Mouse (Mus musculus): Measurements from ENCODE around the gene Sgk1. TPM values are rescaled to one million over a fixed set of nuclear protein-coding genes. Genes with fewer than 3 reads are reported as not detected.
"Not testable (repeated sequence)": the region's sequence is repeated elsewhere in the genome, so short reads cannot be mapped to it uniquely, and the experiment has no call there.

The Sgk1 gene
- polyA plus RNA-seq, 1 experiment from 2014 or later = 150 TPM

DNA sequence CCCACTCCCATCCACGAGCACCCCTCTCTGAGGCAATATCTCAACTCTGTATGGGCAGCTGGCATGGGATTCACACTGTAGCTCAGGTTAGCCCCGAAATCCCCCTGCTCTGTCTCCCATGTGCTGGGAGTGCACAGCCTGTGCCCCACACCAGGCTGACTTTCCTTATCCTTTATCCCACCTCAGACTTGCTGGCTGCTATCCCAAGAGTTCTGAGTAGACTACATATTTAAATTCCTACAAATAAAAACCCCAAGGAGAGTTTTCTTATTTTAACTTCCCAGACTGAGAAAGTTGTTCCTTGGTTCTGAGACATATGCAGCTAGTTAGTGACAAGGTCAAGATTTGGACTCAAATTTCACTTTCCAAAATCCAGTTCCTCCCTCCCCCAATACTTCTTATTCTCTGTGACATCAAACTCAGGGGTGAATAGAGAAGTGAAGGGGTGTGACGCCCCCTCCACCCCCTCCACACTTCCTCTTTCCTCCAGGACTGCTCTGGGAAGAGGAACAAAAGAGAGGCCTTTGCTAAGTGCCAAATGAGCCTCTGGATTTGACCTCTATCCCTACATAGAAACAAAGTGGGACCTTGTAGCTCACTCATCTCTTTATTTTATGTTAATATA is 7.3 kb downstream of the Sgk1 start:
- no peak overlapping the region for H3K9ac ChIP-seq (ENCODE audit: low read depth, low read length)
- H3K4me2 ChIP-seq (ENCODE audit: low read length) = no peak overlapping the region
- 63% methylated on average over 3 of the region's 3 CpGs for WGBS
- ATAC-seq (replicated peaks; ENCODE audit: low FRiP score, low read depth) (no peak), DNase-seq (ENCODE audit: low spot score) (no peak)
- no peak overlapping the region for H3K27ac ChIP-seq
- H3K4me3 ChIP-seq (replicated peaks; ENCODE audit: low read depth, low read length) = no peak overlapping the region
- no peaks in the 10 kb centered on the region for H3K36me3 ChIP-seq (ENCODE audit: insufficient read depth, low read length)
- no peaks in the 10 kb centered on the region for H3K9me3 ChIP-seq (replicated peaks; ENCODE audit: low read length)
- H3K4me1 ChIP-seq (replicated peaks; ENCODE audit: insufficient read depth, low read length) = no peaks in the 10 kb centered on the region
- TF ChIP-seq CTCF (IDR thresholded peaks at IDR 0.05; ENCODE audit: low read depth) = no peak
- H3K27me3 ChIP-seq (ENCODE audit: insufficient read depth, low read length) = no peaks in the 10 kb centered on the region

GRCm38 (mm10) chr10:21890293-21890692 is 8.3 kb downstream of the Sgk1 start:
- DNase-seq (ENCODE audit: low spot score) = no peak
- H3K4me3 ChIP-seq (replicated peaks; ENCODE audit: low read depth, low read length) = no peak overlapping the region
- no peaks in the 10 kb centered on the region for H3K9me3 ChIP-seq (replicated peaks; ENCODE audit: low read length)
- WGBS = 85% methylated on average over 4 of the region's 4 CpGs
- H3K9ac ChIP-seq (ENCODE audit: low read depth, low read length) = no peak overlapping the region
- no peaks in the 10 kb centered on the region for H3K4me1 ChIP-seq (replicated peaks; ENCODE audit: insufficient read depth, low read length)
- H3K27ac ChIP-seq = no peak overlapping the region
- no peak for TF ChIP-seq CTCF (IDR thresholded peaks at IDR 0.05; ENCODE audit: low read depth)
- no peaks in the 10 kb centered on the region for H3K27me3 ChIP-seq (ENCODE audit: insufficient read depth, low read length)
- ATAC-seq (replicated peaks; ENCODE audit: low FRiP score, low read depth) = no peak
- H3K36me3 ChIP-seq (ENCODE audit: insufficient read depth, low read length) = no peaks in the 10 kb centered on the region
- no peak overlapping the region for H3K4me2 ChIP-seq (ENCODE audit: low read length)

DNA sequence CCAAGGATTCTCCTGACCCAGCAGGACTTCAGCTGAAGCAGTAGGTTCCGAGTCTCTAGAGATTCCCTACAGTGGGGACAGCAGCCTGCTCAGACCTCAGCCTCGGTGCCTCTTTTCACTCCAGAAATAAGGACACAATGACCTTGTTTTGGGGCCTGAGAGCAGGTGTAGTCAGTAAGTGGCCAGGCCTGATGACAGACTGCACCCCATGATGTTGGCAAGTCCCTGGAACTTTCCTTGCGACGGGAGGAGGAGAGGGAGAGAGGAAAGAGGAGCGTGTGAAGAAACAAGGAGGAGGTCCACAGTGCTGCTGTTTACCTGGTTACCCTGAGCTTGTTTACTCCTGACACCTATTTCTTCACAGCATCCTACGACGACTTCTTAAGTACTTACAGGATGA is 9.5 kb downstream of the Sgk1 start:
- H3K27ac ChIP-seq = no peak overlapping the region
- H3K4me1 ChIP-seq (replicated peaks; ENCODE audit: insufficient read depth, low read length) = no peaks in the 10 kb centered on the region
- H3K36me3 ChIP-seq (ENCODE audit: insufficient read depth, low read length) = no peaks in the 10 kb centered on the region
- H3K9ac ChIP-seq (ENCODE audit: low read depth, low read length) = no peak overlapping the region
- no peak overlapping the region for H3K4me2 ChIP-seq (ENCODE audit: low read length)
- no peaks in the 10 kb centered on the region for H3K9me3 ChIP-seq (replicated peaks; ENCODE audit: low read length)
- no peaks in the 10 kb centered on the region for H3K27me3 ChIP-seq (ENCODE audit: insufficient read depth, low read length)
- WGBS = 56% methylated on average over 7 of the region's 7 CpGs
- TF ChIP-seq CTCF (IDR thresholded peaks at IDR 0.05; ENCODE audit: low read depth) = no peak
- no peak overlapping the region for H3K4me3 ChIP-seq (replicated peaks; ENCODE audit: low read depth, low read length)
- ATAC-seq (replicated peaks; ENCODE audit: low FRiP score, low read depth) (no peak), DNase-seq (ENCODE audit: low spot score) (no peak)

GRCm38 (mm10) chr10:21892104-21892503 is 10.1 kb downstream of the Sgk1 start:
- Histone ChIP-seq H3K9me3 (replicated peaks; ENCODE audit: low read length) (no peaks in the 10 kb centered on the region), H3K4me3 (replicated peaks; ENCODE audit: low read depth, low read length) (no peak overlapping the region), H3K4me1 (replicated peaks; ENCODE audit: insufficient read depth, low read length) (no peaks in the 10 kb centered on the region), H3K27me3 (ENCODE audit: insufficient read depth, low read length) (no peaks in the 10 kb centered on the region), H3K27ac (no peak overlapping the region), H3K4me2 (ENCODE audit: low read length) (no peak overlapping the region), H3K36me3 (ENCODE audit: insufficient read depth, low read length) (no peaks in the 10 kb centered on the region), H3K9ac (ENCODE audit: low read depth, low read length) (no peak overlapping the region)
- DNase-seq (ENCODE audit: low spot score) = no peak
- ATAC-seq (replicated peaks; ENCODE audit: low FRiP score, low read depth) = no peak
- 67% methylated on average over 4 of the region's 4 CpGs for WGBS
- no peak for TF ChIP-seq CTCF (IDR thresholded peaks at IDR 0.05; ENCODE audit: low read depth)

DNA sequence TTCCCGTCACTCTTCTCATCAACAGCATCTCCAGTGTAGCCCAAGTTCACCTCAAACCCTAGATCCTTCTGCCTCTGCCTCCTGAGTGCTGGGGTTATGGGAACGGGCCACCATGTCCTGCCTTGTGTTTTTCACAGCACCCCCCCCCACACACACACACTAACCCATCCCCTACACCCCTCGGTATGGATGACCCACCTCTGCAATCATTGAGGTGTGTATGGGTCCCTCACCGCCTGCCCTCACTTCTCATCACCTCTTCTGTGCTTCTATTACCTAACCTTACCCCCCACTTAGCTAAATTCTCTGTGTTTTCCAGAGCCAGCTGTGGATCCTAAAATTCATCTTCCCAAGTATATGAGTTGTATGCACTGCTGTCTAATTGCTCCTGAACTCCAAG is 16.4 kb downstream of the Sgk1 start:
- DNase-seq (ENCODE audit: low spot score) = no peak
- Histone ChIP-seq H3K9ac (ENCODE audit: low read depth, low read length) (no peak overlapping the region), H3K36me3 (ENCODE audit: insufficient read depth, low read length) (no peaks in the 10 kb centered on the region), H3K4me1 (replicated peaks; ENCODE audit: insufficient read depth, low read length) (no peaks in the 10 kb centered on the region), H3K9me3 (replicated peaks; ENCODE audit: low read length) (no peaks in the 10 kb centered on the region), H3K27ac (no peak overlapping the region), H3K27me3 (ENCODE audit: insufficient read depth, low read length) (no peaks in the 10 kb centered on the region), H3K4me2 (ENCODE audit: low read length) (no peak overlapping the region), H3K4me3 (replicated peaks; ENCODE audit: low read depth, low read length) (no peak overlapping the region)
- WGBS = 92% methylated on average over 4 of the region's 4 CpGs
- no peak for ATAC-seq (replicated peaks; ENCODE audit: low FRiP score, low read depth)
- TF ChIP-seq CTCF (IDR thresholded peaks at IDR 0.05; ENCODE audit: low read depth) = no peak

GRCm38 (mm10) chr10:21898851-21899250 is 16.9 kb downstream of the Sgk1 start:
- not testable (repeated sequence) for H3K9ac ChIP-seq (ENCODE audit: low read depth, low read length); H3K9me3 ChIP-seq (replicated peaks; ENCODE audit: low read length); ATAC-seq (replicated peaks; ENCODE audit: low FRiP score, low read depth); DNase-seq (ENCODE audit: low spot score); H3K4me2 ChIP-seq (ENCODE audit: low read length); H3K4me3 ChIP-seq (replicated peaks; ENCODE audit: low read depth, low read length); H3K27ac ChIP-seq; H3K36me3 ChIP-seq (ENCODE audit: insufficient read depth, low read length); H3K4me1 ChIP-seq (replicated peaks; ENCODE audit: insufficient read depth, low read length); H3K27me3 ChIP-seq (ENCODE audit: insufficient read depth, low read length)
- WGBS = 96% methylated on average over 17 of the region's 17 CpGs

GRCm38 (mm10) chr10:21899397-21899796 is 17.4 kb downstream of the Sgk1 start:
- no peak overlapping the region for H3K4me2 ChIP-seq (ENCODE audit: low read length)
- H3K9me3 ChIP-seq (replicated peaks; ENCODE audit: low read length) = no peaks in the 10 kb centered on the region
- no peak overlapping the region for H3K9ac ChIP-seq (ENCODE audit: low read depth, low read length)
- no peak overlapping the region for H3K4me3 ChIP-seq (replicated peaks; ENCODE audit: low read depth, low read length)
- H3K36me3 ChIP-seq (ENCODE audit: insufficient read depth, low read length) = no peaks in the 10 kb centered on the region
- ATAC-seq (replicated peaks; ENCODE audit: low FRiP score, low read depth) (no peak), DNase-seq (ENCODE audit: low spot score) (no peak)
- H3K27ac ChIP-seq = no peak overlapping the region
- TF ChIP-seq CTCF (IDR thresholded peaks at IDR 0.05; ENCODE audit: low read depth) = no peak
- H3K27me3 ChIP-seq (ENCODE audit: insufficient read depth, low read length) = no peaks in the 10 kb centered on the region
- no peaks in the 10 kb centered on the region for H3K4me1 ChIP-seq (replicated peaks; ENCODE audit: insufficient read depth, low read length)
- WGBS = 88% methylated on average over 3 of the region's 3 CpGs

All from kidney, postnatal 0 days (tissue).